Mouse (Mus musculus): ENCODE data around the gene Pheta2. TPM values are rescaled to one million over a fixed set of nuclear protein-coding genes. Genes with fewer than 3 reads are reported as not detected.
A peak's percentile ranks its signal among the peaks of the same experiment; 100 is the strongest.

The Pheta2 gene
- total RNA-seq (2015; ENCODE audit: low replicate concordance) (22.7 and 44.9 TPM in 2 replicates), total RNA-seq (2017; ENCODE audit: low replicate concordance) (79.0 and 86.0 TPM in 2 replicates)

DNA sequence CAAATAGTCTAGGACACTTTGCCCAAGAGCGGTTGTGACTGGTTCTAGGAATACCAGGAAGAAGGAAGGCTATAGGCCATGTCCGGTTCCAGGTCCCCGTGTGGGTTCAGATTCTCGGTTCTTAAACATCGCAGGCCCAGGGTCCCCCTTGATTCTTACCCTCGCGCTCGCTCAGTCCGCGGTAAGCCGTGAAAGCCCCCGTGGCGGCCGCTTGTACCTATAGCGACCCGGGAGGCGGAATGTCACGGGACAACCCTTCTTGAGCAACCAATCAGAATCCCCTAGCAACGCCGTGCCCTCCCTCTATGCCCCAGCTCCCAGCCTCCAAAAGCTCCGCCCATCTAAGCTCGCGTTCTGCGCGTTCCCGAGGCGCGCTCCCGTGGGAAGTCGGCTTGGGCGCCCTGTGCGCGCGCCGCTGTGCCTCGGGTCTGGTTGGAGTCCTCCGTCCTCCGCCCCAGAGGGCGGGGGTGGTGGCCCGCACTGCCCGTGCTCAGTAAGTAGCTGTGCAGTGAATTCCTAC lies at the start of gene Pheta2, which contains the start of the genes Naga and Smdt1:
Gene Pheta2, plus strand, starts transcription at position 350 of the 520 bp plus-strand sequence.
Gene Naga, minus strand, starts transcription at position 333 of the 520 bp plus-strand sequence.
Gene Smdt1, plus strand, starts transcription at position 367 of the 520 bp plus-strand sequence.
- ATAC-seq (replicated peaks; ENCODE audit: low FRiP score, poor library complexity, severe bottlenecking): peak; percentile 68

DNA sequence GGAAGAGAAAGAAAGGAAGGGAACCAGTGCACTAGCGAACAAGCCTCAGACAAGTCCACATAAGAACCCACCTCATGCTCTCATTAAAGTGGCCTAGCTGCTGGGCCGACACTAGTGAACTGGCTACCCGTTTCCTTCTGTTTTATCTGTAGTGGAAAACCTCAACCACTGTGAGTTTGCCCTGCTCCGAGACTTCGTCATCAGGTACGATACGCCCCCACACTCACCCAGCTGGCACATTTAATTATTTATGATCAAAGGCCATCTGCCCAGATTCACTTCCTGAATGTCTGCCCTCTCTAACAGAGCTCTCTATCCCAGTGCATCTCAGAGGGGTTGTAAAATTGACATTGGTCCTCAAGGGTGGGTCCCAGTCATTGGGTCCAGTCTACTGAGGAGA lies 48.5 kb upstream of the Pheta2 start:
- no peak for ATAC-seq (replicated peaks; ENCODE audit: low FRiP score, poor library complexity, severe bottlenecking)

DNA sequence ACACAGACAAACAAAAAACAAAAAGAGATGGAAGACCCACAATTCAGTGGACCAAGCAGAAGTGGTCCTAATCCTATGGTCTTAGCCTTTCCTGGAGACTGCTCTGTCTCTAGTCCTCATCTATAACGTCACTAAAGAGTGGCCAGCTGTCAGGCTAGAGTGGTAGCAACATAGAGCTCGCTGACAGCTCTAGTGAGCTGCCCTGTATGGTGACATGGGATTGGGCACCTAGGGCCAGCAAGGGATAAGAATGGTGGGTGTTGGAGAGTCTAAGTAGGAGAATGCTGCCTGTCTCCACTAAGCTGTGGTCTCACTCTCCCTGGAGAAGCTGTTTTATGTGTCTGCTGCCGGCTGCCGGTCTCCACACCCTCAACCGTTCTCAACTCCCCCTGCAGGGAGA lies 45.9 kb upstream of the Pheta2 start:
- ATAC-seq (replicated peaks; ENCODE audit: low FRiP score, poor library complexity, severe bottlenecking): no peak

DNA sequence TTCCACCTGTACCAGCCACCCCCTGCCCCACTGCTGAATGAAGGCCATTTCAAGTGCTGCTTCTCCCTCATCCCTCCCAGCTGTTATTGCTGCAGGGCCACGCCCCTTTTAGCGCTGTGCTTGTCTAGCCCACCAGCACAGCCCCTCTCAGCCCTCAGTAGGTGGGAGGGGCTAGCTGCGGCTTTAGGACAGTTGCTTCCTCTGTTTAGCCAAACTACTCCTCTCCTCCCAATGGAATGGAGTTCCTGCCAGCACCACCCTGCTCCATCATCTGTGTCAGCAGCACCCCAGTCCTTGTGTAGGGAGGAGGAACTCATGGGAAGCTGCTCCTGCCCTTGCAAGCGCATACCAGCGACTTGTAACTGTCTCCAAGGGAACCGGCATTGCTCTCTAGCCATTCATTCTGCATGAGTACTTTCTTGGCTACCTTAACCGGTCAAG lies 45.5 kb upstream of the Pheta2 start:
- ATAC-seq (replicated peaks; ENCODE audit: low FRiP score, poor library complexity, severe bottlenecking): no peak

DNA sequence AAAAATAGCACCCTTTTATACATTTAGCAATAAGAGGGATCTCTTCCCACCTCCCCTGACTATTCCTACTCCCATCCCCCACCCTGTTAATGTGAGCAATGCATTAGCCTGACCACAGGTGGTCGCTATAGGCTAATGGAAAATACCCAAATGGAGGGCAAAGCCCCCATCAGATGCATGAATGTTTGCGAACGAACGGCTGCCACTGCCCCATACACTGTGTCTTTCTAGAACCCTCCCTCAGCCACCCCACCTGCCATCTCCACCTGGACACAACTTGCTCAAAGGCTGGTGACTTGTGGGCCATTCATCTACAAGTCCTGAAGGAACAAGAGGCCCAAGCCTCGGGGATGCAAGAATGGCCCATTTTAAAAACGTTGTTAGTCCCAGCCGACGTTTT lies 44.7 kb upstream of the Pheta2 start:
- ATAC-seq (replicated peaks; ENCODE audit: low FRiP score, poor library complexity, severe bottlenecking): no peak

DNA sequence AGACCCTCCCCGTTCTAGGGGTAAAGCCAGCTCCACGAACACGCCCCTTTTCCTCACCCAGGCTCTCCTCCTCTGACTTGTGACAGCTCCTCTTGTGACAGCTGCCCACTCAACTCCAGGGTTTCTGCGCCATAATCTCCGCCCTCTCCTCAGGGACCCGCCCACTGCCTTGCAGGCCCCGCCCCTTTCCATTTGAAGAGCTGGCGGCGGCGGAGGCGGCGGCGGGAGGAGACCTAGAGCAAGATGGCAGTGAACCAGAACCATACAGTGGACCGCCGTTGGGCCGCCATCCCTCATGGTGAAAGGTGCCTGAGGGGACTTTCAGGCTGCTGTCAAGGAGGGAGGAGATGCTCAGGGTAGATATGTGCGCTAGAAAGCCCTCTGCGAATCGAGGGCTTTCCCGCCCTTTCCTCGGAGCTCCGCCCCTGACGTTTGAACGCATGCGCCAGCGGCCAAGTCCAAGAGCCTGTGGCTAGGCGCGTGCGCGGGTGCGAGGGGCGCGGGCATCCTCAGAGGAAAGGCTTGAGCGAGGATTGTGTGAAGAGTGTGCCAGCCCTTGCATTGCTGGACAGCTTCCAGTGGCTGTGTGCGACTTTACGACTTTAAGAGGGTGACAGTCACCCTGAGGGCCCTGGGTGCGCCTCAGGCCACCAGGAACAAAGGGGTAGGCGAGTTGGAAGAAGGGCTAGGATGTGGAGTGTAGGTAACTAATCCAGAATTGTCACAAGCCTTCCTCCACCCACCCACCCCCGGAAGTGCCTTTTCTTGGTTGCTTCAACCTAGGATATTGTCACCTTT lies 39.8 kb upstream of the Pheta2 start, which contains the start of gene Wbp2nl:
Gene Wbp2nl, plus strand, starts transcription at position 191 of the 798 bp plus-strand sequence.
- peak; percentile 55; the same call in 1 of the 2 replicates for ATAC-seq (replicated peaks; ENCODE audit: low FRiP score, poor library complexity, severe bottlenecking)

DNA sequence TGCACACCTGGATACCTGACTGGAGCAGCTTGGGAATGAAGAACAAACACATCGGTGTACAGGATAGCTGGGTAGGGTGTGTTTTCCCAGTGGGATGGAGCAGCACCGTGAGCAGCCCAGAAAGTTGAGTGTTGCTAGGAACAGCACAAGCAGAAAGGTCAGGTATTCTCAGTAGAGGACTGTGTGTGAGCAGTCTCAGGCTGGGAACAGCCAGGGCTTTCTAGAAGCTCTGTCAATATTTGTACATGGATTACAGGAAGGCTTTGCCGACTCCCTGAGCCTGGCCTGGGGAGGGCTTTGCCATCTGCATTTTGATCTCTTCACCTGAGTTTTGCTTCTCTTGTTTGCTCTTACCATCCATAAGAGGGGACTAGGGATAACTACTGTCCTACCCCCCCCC lies 31.6 kb upstream of the Pheta2 start:
- no peak for ATAC-seq (replicated peaks; ENCODE audit: low FRiP score, poor library complexity, severe bottlenecking)

DNA sequence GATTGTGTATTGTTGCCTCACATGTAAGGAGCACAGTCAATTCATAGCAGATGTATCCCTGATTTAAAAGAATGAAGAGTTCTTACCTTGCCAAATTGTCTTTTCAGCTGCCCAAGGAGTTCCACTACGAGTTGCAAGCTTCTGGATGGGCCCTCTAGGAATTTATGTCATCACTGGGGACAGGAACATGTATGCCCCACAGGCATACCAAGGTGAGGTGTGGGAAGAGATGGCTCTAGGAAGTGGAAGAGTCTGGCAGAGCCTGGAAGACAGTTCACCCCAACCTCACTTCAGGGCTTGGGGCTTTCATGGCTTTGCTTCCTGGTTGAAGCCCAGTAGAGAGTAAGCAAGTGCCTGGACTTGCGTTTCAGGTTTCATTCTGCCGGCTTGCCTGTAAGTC lies 30.3 kb upstream of the Pheta2 start:
- ATAC-seq (replicated peaks; ENCODE audit: low FRiP score, poor library complexity, severe bottlenecking): no peak

DNA sequence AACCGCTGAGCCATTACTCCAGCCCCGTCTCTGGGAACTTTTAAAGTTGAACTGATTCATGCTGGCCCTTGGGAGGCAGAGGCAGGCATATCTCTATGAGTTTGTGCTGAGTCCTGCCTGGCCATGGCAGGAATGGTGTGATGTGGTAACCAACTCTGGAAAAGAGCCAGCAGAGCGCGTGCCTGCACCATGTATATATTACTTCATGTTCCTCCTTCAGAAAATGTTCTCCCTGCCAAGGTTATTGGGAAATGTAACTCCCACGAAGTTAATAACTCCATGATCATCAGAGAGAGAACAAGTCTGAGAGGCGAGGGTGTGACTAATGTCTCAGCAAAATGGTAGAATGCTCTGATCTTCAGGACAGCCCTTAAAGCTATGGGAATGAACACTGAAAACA lies 20.9 kb upstream of the Pheta2 start:
- no peak for ATAC-seq (replicated peaks; ENCODE audit: low FRiP score, poor library complexity, severe bottlenecking)

DNA sequence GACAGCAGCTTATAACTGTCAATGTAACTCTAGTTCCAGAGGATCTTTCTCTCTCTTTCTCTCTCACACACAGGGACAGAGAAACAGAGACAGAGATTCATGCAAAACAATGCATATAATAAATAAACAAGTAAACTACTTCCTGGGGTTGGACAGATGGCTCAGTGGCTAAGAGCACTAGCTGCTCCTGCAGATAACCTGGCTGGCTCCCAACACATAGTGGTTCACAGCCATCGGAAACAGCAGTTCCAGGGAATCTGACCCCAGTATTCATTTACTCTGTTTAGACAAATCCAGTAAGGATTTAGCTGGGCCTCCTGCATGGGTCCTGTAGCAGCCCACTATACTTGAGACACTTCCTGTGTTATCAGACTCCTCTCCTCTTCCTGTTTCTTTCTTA lies 19.1 kb upstream of the Pheta2 start:
- no peak for ATAC-seq (replicated peaks; ENCODE audit: low FRiP score, poor library complexity, severe bottlenecking)

DNA sequence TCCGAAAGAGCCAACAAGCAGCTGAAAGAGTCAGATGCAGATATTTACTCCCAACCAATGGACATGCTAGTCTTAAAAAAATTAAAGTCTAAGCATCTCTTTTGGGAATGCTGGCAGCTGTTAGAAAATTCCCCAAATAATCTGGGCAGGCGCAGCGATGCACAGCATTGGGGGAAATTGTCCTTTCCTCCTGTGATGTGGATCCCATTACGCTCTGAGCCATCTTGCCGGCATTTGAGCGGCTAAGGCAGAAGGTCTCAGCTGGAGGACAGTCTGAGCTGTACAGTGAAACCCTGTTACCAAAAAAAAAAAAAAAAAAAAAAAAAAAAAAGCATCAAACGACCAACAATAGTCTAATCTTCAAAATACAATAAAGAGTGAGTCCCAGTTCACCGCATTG lies 16.5 kb upstream of the Pheta2 start:
- ATAC-seq (replicated peaks; ENCODE audit: low FRiP score, poor library complexity, severe bottlenecking): no peak

DNA sequence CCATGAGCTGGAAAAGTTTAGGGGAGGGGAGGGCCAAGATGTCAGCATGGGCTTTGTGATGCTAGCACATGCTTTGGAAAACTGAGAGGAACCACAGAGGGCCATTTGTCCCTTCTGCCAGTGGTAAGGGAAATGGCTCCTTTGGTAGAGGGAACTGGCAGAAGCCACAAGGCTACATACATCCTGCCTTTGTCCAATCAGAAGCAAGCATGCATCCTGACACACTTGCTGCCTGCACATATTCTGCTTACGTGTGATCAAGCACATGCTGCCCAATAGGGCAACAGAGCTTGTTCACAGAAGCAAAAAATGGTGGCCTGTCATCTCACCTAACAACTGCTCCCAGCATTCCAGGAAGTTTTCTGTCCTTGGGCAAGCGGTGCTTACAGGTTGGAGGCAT lies 13.4 kb upstream of the Pheta2 start:
- ATAC-seq (replicated peaks; ENCODE audit: low FRiP score, poor library complexity, severe bottlenecking): no peak

DNA sequence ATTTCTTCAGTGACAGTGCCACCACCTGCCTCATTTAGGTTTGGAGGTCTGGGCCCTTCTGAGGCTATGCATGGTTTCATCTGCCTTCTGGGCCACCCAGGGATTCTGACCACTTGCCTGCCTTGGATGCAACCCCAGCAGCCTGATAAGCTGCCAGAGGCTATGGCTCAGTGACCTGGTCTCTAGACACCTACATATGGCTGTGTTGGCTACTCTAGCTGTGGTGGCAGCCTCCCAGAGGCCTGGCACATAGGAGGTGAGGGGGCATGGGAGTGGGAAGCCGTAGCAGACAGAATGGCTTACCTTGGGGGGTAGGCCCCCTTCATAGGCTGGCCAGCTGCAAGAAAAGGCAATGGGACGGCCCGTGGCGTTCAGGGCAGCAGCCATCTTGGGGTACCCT lies 3.5 kb upstream of the Pheta2 start:
- no peak for ATAC-seq (replicated peaks; ENCODE audit: low FRiP score, poor library complexity, severe bottlenecking)

DNA sequence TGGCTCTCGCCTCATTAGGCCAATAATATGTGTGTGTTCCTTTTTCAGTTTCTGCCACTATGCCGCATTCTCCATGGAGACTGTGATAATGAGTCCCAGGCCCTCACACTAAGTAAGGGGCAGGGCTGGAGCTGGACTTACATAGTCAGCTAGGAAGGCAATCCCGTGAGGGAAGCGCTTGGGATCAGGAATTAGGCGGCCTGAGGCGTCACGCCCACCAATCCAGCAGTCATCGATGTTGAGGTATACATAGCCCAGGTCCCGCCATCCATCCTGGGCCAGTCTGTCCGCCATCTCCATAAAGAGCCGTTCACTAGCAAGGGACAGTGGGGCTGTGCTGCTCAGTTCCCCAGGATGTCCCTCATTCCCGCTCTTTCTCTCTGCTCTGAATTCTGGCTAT lies 2.1 kb upstream of the Pheta2 start:
- ATAC-seq (replicated peaks; ENCODE audit: low FRiP score, poor library complexity, severe bottlenecking): no peak

DNA sequence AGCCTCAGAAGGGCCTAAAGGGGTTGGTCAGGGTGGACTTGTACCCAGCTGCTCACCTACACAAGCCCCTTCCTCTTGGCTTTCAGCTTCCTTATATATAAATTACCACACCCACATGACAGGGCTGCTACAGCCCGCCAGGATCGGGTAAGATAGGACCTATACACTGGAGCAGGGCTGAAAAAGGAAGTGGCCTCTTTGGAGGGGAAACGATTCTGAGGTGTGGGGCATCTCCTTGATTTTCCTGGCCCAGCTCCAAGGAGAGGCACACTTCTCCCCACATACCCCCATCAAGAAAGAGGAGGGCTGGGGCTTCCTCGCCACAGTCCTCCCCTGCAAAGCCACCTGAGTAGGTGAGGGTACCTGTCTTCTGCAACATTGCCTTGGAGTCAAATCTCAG lies 867 bp upstream of the Pheta2 start:
- no peak for ATAC-seq (replicated peaks; ENCODE audit: low FRiP score, poor library complexity, severe bottlenecking)

DNA sequence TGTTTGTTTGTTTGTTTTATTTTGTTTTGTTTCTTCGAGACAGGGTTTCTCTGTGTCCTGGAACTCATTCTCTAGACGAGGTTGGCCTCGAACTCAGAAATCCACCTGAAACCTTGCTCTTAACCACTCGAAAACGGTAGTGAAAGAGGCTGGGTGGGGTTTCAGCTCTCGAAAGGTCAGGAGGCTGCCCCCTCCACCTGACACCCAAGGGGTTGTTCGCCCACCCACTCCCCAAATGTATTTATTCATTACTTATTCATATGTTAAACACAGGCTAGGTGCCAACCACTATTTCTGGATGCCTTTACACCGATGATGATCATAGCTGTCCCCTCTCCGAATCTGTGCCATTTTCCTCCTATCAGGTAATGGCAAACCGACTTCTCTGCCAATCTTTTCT lies 408 bp downstream of the Pheta2 start:
- no peak for ATAC-seq (replicated peaks; ENCODE audit: low FRiP score, poor library complexity, severe bottlenecking)

DNA sequence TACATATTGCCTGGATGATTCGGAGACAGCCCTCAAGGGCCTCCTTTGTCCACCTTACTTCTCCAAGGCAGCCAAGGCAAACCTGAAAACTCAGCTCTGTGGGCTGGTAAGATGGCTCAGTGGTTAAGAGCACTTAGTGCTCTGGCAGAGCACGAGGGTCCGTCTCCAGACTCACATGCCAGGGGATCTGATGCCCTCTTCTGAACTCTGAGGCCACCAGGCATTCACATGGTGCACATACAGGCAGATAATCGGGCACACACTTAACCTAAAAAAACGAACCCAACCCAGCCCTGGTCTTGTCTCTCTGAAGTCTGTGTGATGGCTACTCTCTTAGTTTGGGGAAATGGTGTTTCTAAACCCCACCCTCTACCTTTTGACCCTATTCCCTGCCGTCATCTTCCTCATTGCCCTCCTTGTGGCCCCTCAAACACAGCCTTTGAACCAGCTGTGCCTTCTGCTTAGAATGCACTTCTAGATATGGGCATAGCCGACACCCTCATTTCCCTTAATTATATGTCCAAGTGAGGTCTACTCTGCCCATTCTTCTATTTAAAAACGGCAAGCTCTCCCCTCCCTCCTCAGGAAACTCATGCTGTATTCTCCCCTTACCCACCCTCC lies 1.0 kb downstream of the Pheta2 start:
- ATAC-seq (replicated peaks; ENCODE audit: low FRiP score, poor library complexity, severe bottlenecking): no peak

DNA sequence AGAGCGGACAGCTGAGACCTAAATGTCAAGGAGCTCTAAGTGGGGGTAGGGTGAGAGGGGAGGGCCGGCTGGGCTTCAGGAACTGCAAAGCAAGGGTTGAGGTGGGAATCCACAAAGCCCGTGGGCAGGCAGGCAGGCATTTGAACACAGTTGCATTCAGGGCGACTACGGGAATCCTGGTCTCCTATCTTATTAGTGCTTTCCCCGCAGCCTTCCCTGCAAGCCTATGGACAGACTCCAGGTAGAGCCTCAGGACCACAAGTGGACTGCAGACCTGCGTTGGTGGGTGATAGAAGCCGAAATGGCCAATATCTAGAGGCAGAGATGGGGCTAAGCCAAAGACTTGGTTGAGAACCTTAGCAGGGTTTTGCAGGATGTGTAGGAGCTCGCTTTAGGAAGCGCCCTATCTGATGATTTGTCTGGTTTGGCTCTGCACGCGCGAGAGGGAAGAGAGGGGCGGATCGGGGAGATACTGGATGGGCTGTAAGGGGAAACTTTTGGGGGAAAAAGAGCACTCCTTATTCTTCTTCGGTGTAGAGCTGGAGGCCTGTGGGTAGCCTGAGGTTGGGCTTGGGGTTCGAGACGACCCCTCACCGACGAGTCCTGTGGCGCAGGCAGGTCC lies 1.8 kb downstream of the Pheta2 start:
- ATAC-seq (replicated peaks; ENCODE audit: low FRiP score, poor library complexity, severe bottlenecking): 0 out of 2 replicates have a peak, but pooled peaks have one; percentile 7

DNA sequence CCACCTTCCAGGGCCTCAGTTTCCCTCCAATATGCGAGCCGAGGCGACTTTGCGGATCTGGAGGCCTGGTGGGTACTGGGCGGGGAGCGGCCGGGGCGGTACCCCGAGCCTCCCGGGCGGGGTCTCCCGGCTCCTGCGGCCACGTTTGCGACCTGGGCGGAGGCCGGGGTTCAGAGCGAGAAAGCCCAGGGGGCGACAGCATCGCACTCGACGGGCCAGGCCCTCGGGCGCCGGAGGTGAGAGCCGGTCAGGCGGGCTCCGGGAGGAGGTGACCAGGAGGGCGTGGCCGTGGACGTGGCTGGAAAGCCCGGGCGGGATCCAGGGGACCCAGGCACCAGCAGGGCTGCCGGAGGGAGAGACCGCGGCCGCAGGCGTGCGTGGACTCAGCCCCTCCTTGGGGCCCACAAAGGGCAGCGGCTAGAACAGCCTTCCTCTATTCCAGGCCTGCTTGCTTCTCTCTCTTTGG lies 2.3 kb downstream of the Pheta2 start:
- ATAC-seq (replicated peaks; ENCODE audit: low FRiP score, poor library complexity, severe bottlenecking): peak; percentile 24

Measured in erythroblast, adult 5-6 weeks (primary cell).